Mouse (Mus musculus): ENCODE results near the gene Cmss1. TPM values are rescaled to one million over a fixed set of nuclear protein-coding genes. Genes with fewer than 3 reads are reported as not detected.

Cmss1 gene
- polyA plus RNA-seq, 1 experiment from 2014 or later, result 41.0 TPM

DNA sequence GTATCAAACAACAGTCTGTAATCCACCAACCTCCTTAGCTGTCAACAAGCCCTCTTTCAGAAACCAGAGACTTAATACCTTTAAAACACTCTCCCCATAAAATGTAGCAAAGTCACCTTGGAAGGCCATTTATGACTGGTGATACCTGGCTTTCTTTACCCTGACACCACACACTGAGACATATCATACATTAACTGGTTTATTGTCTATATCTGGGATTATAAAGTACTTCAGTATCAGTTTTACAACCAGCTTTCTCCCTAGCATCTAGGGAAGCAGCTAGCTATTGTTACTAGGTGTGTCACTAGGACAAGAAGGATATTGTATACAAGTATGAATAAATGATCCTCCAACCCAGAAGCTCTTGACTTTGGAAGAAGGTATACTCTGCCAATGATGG lies 53.4 kb downstream of the Cmss1 start:
- no peak for ATAC-seq
- no peaks in the 10 kb centered on the region for H3K4me1 ChIP-seq (ENCODE audit: control insufficient read depth, insufficient read depth, low read length)
- no peak for DNase-seq (ENCODE audit: low spot score)
- H3K9ac ChIP-seq (ENCODE audit: low read length), result no peak overlapping the region
- H3K36me3 ChIP-seq (ENCODE audit: control insufficient read depth, insufficient read depth, low read length), result no peaks in the 10 kb centered on the region
- H3K9me3 ChIP-seq (replicated peaks; ENCODE audit: control insufficient read depth, low read length), result no peaks in the 10 kb centered on the region
- no peak overlapping the region for H3K4me3 ChIP-seq (ENCODE audit: low read depth, low read length)
- 0 out of 2 replicates have a peak, but pooled peaks cover 3% of the 10 kb centered on the region for H3K27me3 ChIP-seq (replicated peaks; ENCODE audit: control insufficient read depth, insufficient read depth, low read length)
- H3K4me2 ChIP-seq (ENCODE audit: low read length), result no peak overlapping the region
- H3K27ac ChIP-seq (ENCODE audit: low read depth, low read length), result no peak overlapping the region

DNA sequence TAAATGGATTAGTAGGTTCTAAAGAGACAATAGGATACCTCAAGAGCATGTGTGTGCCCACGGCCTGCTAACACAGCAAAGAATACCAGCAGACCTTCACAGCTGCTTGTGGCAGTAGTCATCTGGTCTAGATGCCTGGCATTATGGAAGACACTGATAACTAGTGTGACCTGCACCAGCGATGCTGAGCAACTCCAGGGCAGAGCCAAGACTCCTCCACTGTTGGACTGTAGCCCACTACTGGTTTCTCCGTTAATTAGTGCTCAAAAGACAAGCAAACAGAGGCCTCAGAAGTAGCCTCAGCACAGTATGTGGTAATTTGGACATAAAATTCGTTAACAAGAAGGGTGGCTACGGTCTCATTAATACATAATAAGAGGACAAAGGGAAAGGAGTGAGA lies 54.0 kb downstream of the Cmss1 start:
- Histone ChIP-seq H3K9me3 (replicated peaks; ENCODE audit: control insufficient read depth, low read length) (no peaks in the 10 kb centered on the region), H3K27ac (ENCODE audit: low read depth, low read length) (no peak overlapping the region), H3K36me3 (ENCODE audit: control insufficient read depth, insufficient read depth, low read length) (no peaks in the 10 kb centered on the region), H3K27me3 (replicated peaks; ENCODE audit: control insufficient read depth, insufficient read depth, low read length) (0 out of 2 replicates have a peak, but pooled peaks cover 3% of the 10 kb centered on the region), H3K9ac (ENCODE audit: low read length) (no peak overlapping the region), H3K4me1 (ENCODE audit: control insufficient read depth, insufficient read depth, low read length) (no peaks in the 10 kb centered on the region), H3K4me3 (ENCODE audit: low read depth, low read length) (no peak overlapping the region), H3K4me2 (ENCODE audit: low read length) (no peak overlapping the region)
- DNase-seq (ENCODE audit: low spot score), result peak; percentile 20
- no peak for ATAC-seq
- WGBS, result 36% methylated on average over 5 of the region's 5 CpGs

DNA sequence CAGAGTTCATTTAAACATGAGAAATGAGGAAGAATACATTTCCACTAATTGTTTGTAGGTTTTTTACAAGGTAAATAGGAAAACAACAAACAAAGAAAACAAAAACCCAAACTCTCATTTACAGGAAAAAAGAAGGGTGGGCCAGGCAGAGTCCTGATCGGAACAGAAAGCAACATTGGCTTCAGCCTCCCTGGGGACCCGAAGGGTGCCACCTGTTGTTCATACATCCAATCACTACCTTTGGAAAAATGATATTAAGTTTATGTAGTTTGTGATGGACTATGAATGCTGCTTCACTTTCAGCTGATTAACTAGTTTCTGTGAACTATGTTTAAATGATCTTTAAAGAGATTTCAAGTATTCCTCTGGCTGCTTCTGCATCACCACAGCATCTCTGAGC lies 55.0 kb downstream of the Cmss1 start:
- H3K27me3 ChIP-seq (replicated peaks; ENCODE audit: control insufficient read depth, insufficient read depth, low read length), result 0 out of 2 replicates have a peak, but pooled peaks cover 3% of the 10 kb centered on the region
- WGBS, result 69% methylated on average over 2 of the region's 2 CpGs
- no peak for ATAC-seq

DNA sequence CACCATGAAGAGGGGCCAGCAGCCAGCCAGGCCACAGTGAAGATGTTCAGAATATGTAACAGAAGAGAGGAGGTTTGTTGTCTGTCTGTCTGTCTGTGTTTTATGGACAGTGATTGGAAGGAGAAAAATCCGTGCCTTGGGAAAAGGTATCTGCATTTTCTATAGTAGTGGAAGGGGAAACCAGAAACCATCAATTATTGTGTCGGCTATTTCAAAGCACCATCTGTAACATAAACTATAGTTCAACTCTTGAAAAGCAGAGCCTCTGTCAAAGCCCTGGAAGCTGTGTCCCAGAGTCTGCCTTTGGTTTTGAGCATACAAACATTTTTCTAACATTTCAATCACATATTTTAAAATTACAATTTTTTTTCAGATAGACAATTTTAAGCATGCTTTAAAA lies 55.8 kb downstream of the Cmss1 start:
- Histone ChIP-seq H3K9ac (ENCODE audit: low read length) (no peak overlapping the region), H3K36me3 (ENCODE audit: control insufficient read depth, insufficient read depth, low read length) (no peaks in the 10 kb centered on the region), H3K4me2 (ENCODE audit: low read length) (no peak overlapping the region), H3K4me1 (ENCODE audit: control insufficient read depth, insufficient read depth, low read length) (no peaks in the 10 kb centered on the region), H3K27ac (ENCODE audit: low read depth, low read length) (no peak overlapping the region), H3K27me3 (replicated peaks; ENCODE audit: control insufficient read depth, insufficient read depth, low read length) (0 out of 2 replicates have a peak, but pooled peaks cover 3% of the 10 kb centered on the region), H3K4me3 (ENCODE audit: low read depth, low read length) (no peak overlapping the region), H3K9me3 (replicated peaks; ENCODE audit: control insufficient read depth, low read length) (no peaks in the 10 kb centered on the region)
- 40% methylated on average over 2 of the region's 2 CpGs for WGBS
- no peak for ATAC-seq
- no peak for DNase-seq (ENCODE audit: low spot score)

More for the DNA sequence above, 55.0 kb downstream of the Cmss1 start:
- H3K36me3 ChIP-seq (ENCODE audit: control insufficient read depth, insufficient read depth, low read length), result no peaks in the 10 kb centered on the region
- H3K27ac ChIP-seq (ENCODE audit: low read depth, low read length), result no peak overlapping the region
- no peak for DNase-seq (ENCODE audit: low spot score)
- no peaks in the 10 kb centered on the region for H3K9me3 ChIP-seq (replicated peaks; ENCODE audit: control insufficient read depth, low read length)
- no peak overlapping the region for H3K9ac ChIP-seq (ENCODE audit: low read length)
- no peak overlapping the region for H3K4me3 ChIP-seq (ENCODE audit: low read depth, low read length)
- no peaks in the 10 kb centered on the region for H3K4me1 ChIP-seq (ENCODE audit: control insufficient read depth, insufficient read depth, low read length)
- H3K4me2 ChIP-seq (ENCODE audit: low read length), result no peak overlapping the region

DNA sequence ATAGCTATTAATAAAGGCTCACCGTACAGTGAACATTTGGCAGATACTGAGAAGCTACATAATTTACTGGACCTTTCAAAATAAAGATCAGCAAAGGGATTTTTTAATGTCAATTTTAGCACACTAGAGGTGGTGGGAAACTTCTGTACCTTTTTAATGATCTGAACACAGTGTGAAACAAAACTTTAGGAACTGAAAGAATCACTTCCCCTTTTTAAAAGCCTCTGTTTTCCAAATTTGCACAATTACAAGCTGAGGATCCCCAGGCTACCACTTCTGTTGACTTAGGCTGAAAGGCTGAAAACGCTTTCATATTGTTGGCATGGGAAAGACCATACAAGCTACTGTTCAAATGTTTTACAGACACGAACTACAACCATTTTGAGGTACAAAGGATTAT lies 56.6 kb downstream of the Cmss1 start:
- 0 out of 2 replicates have a peak, but pooled peaks cover 3% of the 10 kb centered on the region for H3K27me3 ChIP-seq (replicated peaks; ENCODE audit: control insufficient read depth, insufficient read depth, low read length)
- no peaks in the 10 kb centered on the region for H3K36me3 ChIP-seq (ENCODE audit: control insufficient read depth, insufficient read depth, low read length)
- H3K9me3 ChIP-seq (replicated peaks; ENCODE audit: control insufficient read depth, low read length), result no peaks in the 10 kb centered on the region
- no peak overlapping the region for H3K4me2 ChIP-seq (ENCODE audit: low read length)
- no peak overlapping the region for H3K9ac ChIP-seq (ENCODE audit: low read length)
- DNase-seq (ENCODE audit: low spot score), result no peak
- H3K4me3 ChIP-seq (ENCODE audit: low read depth, low read length), result no peak overlapping the region
- no peaks in the 10 kb centered on the region for H3K4me1 ChIP-seq (ENCODE audit: control insufficient read depth, insufficient read depth, low read length)
- H3K27ac ChIP-seq (ENCODE audit: low read depth, low read length), result no peak overlapping the region
- no peak for ATAC-seq
- 53% methylated on average over 3 of the region's 3 CpGs for WGBS

DNA sequence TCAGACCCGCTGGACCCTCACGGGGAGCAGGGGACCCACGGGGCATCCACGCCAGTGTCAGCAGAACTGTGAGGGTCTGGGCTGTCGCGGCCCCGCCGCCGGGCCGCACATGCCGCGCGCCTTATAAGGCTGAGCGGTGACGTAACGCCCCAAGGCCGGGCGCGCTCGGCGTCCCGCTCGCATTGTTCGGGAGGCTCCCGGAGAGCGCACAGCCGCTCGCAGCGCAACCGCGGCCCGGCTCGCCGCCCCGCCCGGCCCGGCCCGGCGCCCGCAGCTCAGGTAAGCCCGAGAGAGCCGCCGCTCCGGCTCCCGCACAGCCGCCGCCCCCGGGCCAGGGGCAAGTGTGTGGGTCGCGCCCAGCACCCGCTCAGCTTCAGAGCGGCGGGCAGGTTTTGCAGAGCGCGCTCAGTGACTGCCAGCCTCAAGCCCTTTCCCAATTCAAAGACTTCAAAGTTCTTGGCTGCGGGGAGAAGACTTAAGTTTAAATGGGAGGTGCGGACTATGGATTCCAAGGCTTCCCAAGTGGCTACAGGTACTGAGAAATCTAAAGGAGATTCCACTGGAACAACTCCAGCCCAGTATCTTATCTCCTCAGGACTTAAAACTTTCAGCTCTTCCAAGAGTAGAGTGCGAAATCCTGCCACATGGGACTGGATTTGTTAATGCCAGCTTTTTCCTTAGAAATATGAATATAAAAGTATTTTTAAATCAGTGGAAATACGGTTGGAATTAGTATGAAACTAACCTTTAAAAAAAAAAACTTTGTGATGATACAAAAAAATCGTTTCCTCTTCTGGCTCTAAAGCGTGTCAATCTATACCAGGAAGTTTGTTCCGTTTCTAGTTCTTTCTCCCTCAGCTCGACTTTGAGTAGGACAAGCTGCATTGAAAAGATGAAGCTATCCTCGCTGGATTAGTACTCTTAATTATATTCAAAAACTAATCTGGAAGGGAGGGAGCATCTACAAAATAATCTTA lies 57.3 kb downstream of the Cmss1 start:
- ATAC-seq (peak; percentile 99), DNase-seq (ENCODE audit: low spot score) (peak; percentile 84)
- 2% methylated on average over 64 of the region's 64 CpGs for WGBS
- no peaks in the 10 kb centered on the region for H3K4me1 ChIP-seq (ENCODE audit: control insufficient read depth, insufficient read depth, low read length)
- peak overlapping the region; percentile 90 for H3K4me2 ChIP-seq (ENCODE audit: low read length)
- H3K9me3 ChIP-seq (replicated peaks; ENCODE audit: control insufficient read depth, low read length), result no peaks in the 10 kb centered on the region
- peak overlapping the region; percentile 77 for H3K9ac ChIP-seq (ENCODE audit: low read length)
- 0 out of 2 replicates have a peak, but pooled peaks cover 3% of the 10 kb centered on the region for H3K27me3 ChIP-seq (replicated peaks; ENCODE audit: control insufficient read depth, insufficient read depth, low read length)
- H3K4me3 ChIP-seq (ENCODE audit: low read depth, low read length), result peak overlapping the region; percentile 60
- no peak overlapping the region for H3K27ac ChIP-seq (ENCODE audit: low read depth, low read length)
- H3K36me3 ChIP-seq (ENCODE audit: control insufficient read depth, insufficient read depth, low read length), result no peaks in the 10 kb centered on the region

DNA sequence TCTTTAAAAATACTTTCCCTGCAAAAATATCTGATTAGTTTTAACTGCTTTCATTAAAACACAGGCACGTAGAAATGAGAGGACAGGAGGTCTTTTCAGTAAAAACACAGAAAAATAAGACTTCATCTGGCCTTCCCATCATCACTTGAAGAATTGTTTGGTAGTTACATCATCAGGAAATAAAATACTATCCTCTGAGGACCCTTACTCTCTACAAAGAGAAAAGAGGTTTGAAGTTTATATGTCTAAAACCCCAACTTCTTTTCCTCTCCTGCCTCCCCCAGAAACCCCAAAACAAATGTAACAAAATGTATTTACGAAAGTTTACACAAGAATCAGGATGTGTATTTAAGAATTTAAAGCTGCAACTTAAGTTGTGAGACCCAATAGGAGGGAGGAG lies 58.1 kb downstream of the Cmss1 start:
- Histone ChIP-seq H3K9me3 (replicated peaks; ENCODE audit: control insufficient read depth, low read length) (no peaks in the 10 kb centered on the region), H3K4me3 (ENCODE audit: low read depth, low read length) (peak overlapping the region; percentile 60), H3K4me2 (ENCODE audit: low read length) (peak overlapping the region; percentile 90), H3K9ac (ENCODE audit: low read length) (peak overlapping the region; percentile 77), H3K27ac (ENCODE audit: low read depth, low read length) (no peak overlapping the region), H3K27me3 (replicated peaks; ENCODE audit: control insufficient read depth, insufficient read depth, low read length) (0 out of 2 replicates have a peak, but pooled peaks cover 3% of the 10 kb centered on the region), H3K36me3 (ENCODE audit: control insufficient read depth, insufficient read depth, low read length) (no peaks in the 10 kb centered on the region), H3K4me1 (ENCODE audit: control insufficient read depth, insufficient read depth, low read length) (no peaks in the 10 kb centered on the region)
- ATAC-seq, result no peak
- DNase-seq (ENCODE audit: low spot score), result no peak
- WGBS, result 68% methylated on average over 2 of the region's 2 CpGs

DNA sequence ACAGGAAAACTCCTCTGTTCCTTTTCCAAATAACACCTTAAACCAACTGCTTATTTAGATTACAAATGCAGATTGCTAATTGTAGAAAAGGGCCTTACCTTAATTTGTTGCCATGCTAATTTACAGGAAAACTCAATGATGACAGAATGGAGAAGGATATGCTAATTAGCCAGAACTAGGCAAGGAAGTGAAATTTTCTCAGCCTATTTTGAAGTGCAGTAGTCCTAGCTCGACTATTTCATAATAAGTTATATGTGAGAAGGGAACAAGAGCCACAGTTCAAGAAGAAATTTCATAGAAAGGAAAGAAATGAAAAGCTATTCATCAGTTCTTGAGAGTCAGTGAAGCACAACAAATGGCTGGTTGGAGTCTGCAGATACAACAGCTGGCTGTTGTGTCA lies 60.3 kb downstream of the Cmss1 start:
- H3K4me3 ChIP-seq (ENCODE audit: low read depth, low read length), result no peak overlapping the region
- DNase-seq (ENCODE audit: low spot score) (no peak), ATAC-seq (no peak)
- no peaks in the 10 kb centered on the region for H3K36me3 ChIP-seq (ENCODE audit: control insufficient read depth, insufficient read depth, low read length)
- H3K4me1 ChIP-seq (ENCODE audit: control insufficient read depth, insufficient read depth, low read length), result no peaks in the 10 kb centered on the region
- 32% methylated on average over 1 of the region's 1 CpGs for WGBS
- 0 out of 2 replicates have a peak, but pooled peaks cover 3% of the 10 kb centered on the region for H3K27me3 ChIP-seq (replicated peaks; ENCODE audit: control insufficient read depth, insufficient read depth, low read length)
- H3K9me3 ChIP-seq (replicated peaks; ENCODE audit: control insufficient read depth, low read length), result no peaks in the 10 kb centered on the region
- no peak overlapping the region for H3K27ac ChIP-seq (ENCODE audit: low read depth, low read length)
- H3K4me2 ChIP-seq (ENCODE audit: low read length), result no peak overlapping the region
- no peak overlapping the region for H3K9ac ChIP-seq (ENCODE audit: low read length)

DNA sequence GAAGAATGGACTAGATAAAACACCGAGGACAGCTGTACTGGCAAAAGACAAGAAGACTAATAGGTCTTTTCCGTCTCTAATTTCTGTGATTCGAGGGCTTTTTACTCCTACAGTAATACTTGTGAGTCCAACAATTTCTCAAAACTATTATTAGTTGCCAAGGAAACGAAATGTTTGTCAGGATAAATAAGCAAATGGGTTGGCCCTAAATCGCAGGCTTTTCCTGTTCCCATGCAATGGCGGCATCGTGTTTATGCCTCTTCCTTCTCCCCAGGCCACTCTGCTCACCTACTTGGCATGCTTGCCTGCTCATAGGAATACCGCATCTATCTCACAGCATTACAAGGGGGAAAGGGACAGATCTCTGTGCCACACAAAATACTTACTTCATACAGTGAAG lies 62.2 kb downstream of the Cmss1 start:
- ATAC-seq (no peak), DNase-seq (ENCODE audit: low spot score) (peak; percentile 39)
- WGBS, result 82% methylated on average over 8 of the region's 8 CpGs
- Histone ChIP-seq H3K4me1 (ENCODE audit: control insufficient read depth, insufficient read depth, low read length) (no peaks in the 10 kb centered on the region), H3K27me3 (replicated peaks; ENCODE audit: control insufficient read depth, insufficient read depth, low read length) (0 out of 2 replicates have a peak, but pooled peaks cover 3% of the 10 kb centered on the region), H3K27ac (ENCODE audit: low read depth, low read length) (no peak overlapping the region), H3K4me2 (ENCODE audit: low read length) (no peak overlapping the region), H3K9ac (ENCODE audit: low read length) (no peak overlapping the region), H3K36me3 (ENCODE audit: control insufficient read depth, insufficient read depth, low read length) (no peaks in the 10 kb centered on the region), H3K4me3 (ENCODE audit: low read depth, low read length) (no peak overlapping the region), H3K9me3 (replicated peaks; ENCODE audit: control insufficient read depth, low read length) (no peaks in the 10 kb centered on the region)
